Mouse (Mus musculus) stomach, postnatal 0 days (tissue): ENCODE results near the gene Abi3bp.

ENCODE experiments used
- CTCF ChIP-seq: IDR thresholded peaks from 2 replicates; pipeline ENCODE4 v1.5.1; 2016; ENCODE audit warnings: antibody characterized with exemption, low read depth, mild to moderate bottlenecking, moderate library complexity
- EP300 ChIP-seq: optimal IDR thresholded peaks from 2 replicates; pipeline ENCODE3; 2016; ENCODE audit warnings: antibody characterized with exemption

- TF ChIP-seq CTCF (no peak), EP300 (no peak)
These were observed 195.7 kb downstream of the Abi3bp start for GRCm38 (mm10) chr16:56673420-56673819.
